Mouse (Mus musculus): ENCODE data around the gene Mbtps1. TPM values are rescaled to one million over a fixed set of nuclear protein-coding genes. Genes with fewer than 3 reads are reported as not detected.

Gene Mbtps1
- polyA plus RNA-seq, 1 experiment from 2014 or later: 131 TPM

GRCm38 (mm10) chr8:119466794-119467193 is 91.7 kb downstream of the Mbtps1 start:
- no peak overlapping the region for H3K9ac ChIP-seq (ENCODE audit: low read depth, low read length)
- 77% methylated on average over 10 of the region's 10 CpGs for WGBS
- no peak for ATAC-seq (ENCODE audit: low FRiP score, low TSS enrichment)

GRCm38 (mm10) chr8:119466105-119466504 is 92.4 kb downstream of the Mbtps1 start:
- Histone ChIP-seq H3K9me3 (ENCODE audit: control insufficient read depth, low read length) (no peaks in the 10 kb centered on the region), H3K4me2 (replicated peaks; ENCODE audit: low read depth, low read length) (peak overlapping the region; percentile 38), H3K36me3 (ENCODE audit: control insufficient read depth, insufficient read depth, low read length) (no peaks in the 10 kb centered on the region), H3K4me3 (ENCODE audit: low read length) (peak overlapping the region; percentile 17), H3K4me1 (ENCODE audit: control insufficient read depth, insufficient read depth, low read length) (peaks cover 24% of the 10 kb centered on the region), H3K9ac (ENCODE audit: low read depth, low read length) (no peak overlapping the region), H3K27me3 (ENCODE audit: control insufficient read depth, insufficient read depth, low read length) (peaks cover 8% of the 10 kb centered on the region; the same call in 1 of the 2 replicates), H3K27ac (ENCODE audit: low read depth, low read length) (no peak overlapping the region)
- WGBS: 1% methylated on average over 18 of the region's 18 CpGs
- peak; percentile 77 for ATAC-seq (ENCODE audit: low FRiP score, low TSS enrichment)

More at GRCm38 (mm10) chr8:119466794-119467193, 91.7 kb downstream of the Mbtps1 start:
- H3K36me3 ChIP-seq (ENCODE audit: control insufficient read depth, insufficient read depth, low read length): no peaks in the 10 kb centered on the region
- no peak overlapping the region for H3K4me2 ChIP-seq (replicated peaks; ENCODE audit: low read depth, low read length)
- H3K4me3 ChIP-seq (ENCODE audit: low read length): no peak overlapping the region
- H3K4me1 ChIP-seq (ENCODE audit: control insufficient read depth, insufficient read depth, low read length): peaks cover 24% of the 10 kb centered on the region
- no peak overlapping the region for H3K27ac ChIP-seq (ENCODE audit: low read depth, low read length)
- peaks cover 8% of the 10 kb centered on the region; the same call in 1 of the 2 replicates for H3K27me3 ChIP-seq (ENCODE audit: control insufficient read depth, insufficient read depth, low read length)
- no peaks in the 10 kb centered on the region for H3K9me3 ChIP-seq (ENCODE audit: control insufficient read depth, low read length)

- no peak overlapping the region for H3K4me2 ChIP-seq (replicated peaks; ENCODE audit: low read depth, low read length)
- H3K27ac ChIP-seq (ENCODE audit: low read depth, low read length): no peak overlapping the region
- H3K4me1 ChIP-seq (ENCODE audit: control insufficient read depth, insufficient read depth, low read length): peaks cover 27% of the 10 kb centered on the region
- H3K9me3 ChIP-seq (ENCODE audit: control insufficient read depth, low read length): no peaks in the 10 kb centered on the region
- H3K27me3 ChIP-seq (ENCODE audit: control insufficient read depth, insufficient read depth, low read length): peaks cover 8% of the 10 kb centered on the region; the same call in 1 of the 2 replicates
- no peak for ATAC-seq (ENCODE audit: low FRiP score, low TSS enrichment)
- no peak overlapping the region for H3K4me3 ChIP-seq (ENCODE audit: low read length)
- H3K36me3 ChIP-seq (ENCODE audit: control insufficient read depth, insufficient read depth, low read length): no peaks in the 10 kb centered on the region
- H3K9ac ChIP-seq (ENCODE audit: low read depth, low read length): no peak overlapping the region
- 38% methylated on average over 7 of the region's 7 CpGs for WGBS
Observed at GRCm38 (mm10) chr8:119463709-119464108, 94.8 kb downstream of the Mbtps1 start.

GRCm38 (mm10) chr8:119461356-119461755 is 97.2 kb downstream of the Mbtps1 start:
- no peak overlapping the region for H3K4me3 ChIP-seq (ENCODE audit: low read length)
- peaks cover 8% of the 10 kb centered on the region; the same call in 1 of the 2 replicates for H3K27me3 ChIP-seq (ENCODE audit: control insufficient read depth, insufficient read depth, low read length)
- H3K4me2 ChIP-seq (replicated peaks; ENCODE audit: low read depth, low read length): no peak overlapping the region
- no peak overlapping the region for H3K27ac ChIP-seq (ENCODE audit: low read depth, low read length)
- H3K9me3 ChIP-seq (ENCODE audit: control insufficient read depth, low read length): no peaks in the 10 kb centered on the region
- no peaks in the 10 kb centered on the region for H3K36me3 ChIP-seq (ENCODE audit: control insufficient read depth, insufficient read depth, low read length)
- peaks cover 24% of the 10 kb centered on the region for H3K4me1 ChIP-seq (ENCODE audit: control insufficient read depth, insufficient read depth, low read length)
- no peak for ATAC-seq (ENCODE audit: low FRiP score, low TSS enrichment)
- no peak overlapping the region for H3K9ac ChIP-seq (ENCODE audit: low read depth, low read length)
- WGBS: 69% methylated on average over 9 of the region's 9 CpGs

GRCm38 (mm10) chr8:119459724-119460123 is 98.8 kb downstream of the Mbtps1 start:
- Histone ChIP-seq H3K9me3 (ENCODE audit: control insufficient read depth, low read length) (no peaks in the 10 kb centered on the region), H3K27ac (ENCODE audit: low read depth, low read length) (no peak overlapping the region), H3K36me3 (ENCODE audit: control insufficient read depth, insufficient read depth, low read length) (no peaks in the 10 kb centered on the region), H3K4me3 (ENCODE audit: low read length) (no peak overlapping the region), H3K27me3 (ENCODE audit: control insufficient read depth, insufficient read depth, low read length) (peaks cover 2% of the 10 kb centered on the region; the same call in 1 of the 2 replicates), H3K4me1 (ENCODE audit: control insufficient read depth, insufficient read depth, low read length) (peaks cover 10% of the 10 kb centered on the region; the same call in 1 of the 2 replicates), H3K9ac (ENCODE audit: low read depth, low read length) (no peak overlapping the region), H3K4me2 (replicated peaks; ENCODE audit: low read depth, low read length) (no peak overlapping the region)
- no peak for ATAC-seq (ENCODE audit: low FRiP score, low TSS enrichment)
- 37% methylated on average over 16 of the region's 16 CpGs for WGBS

Other genes starting within 250 kb of the Mbtps1 start
- 305 and 387 TPM in 2 replicates for gene Hsbp1, start 214.2 kb downstream of the Mbtps1 start, polyA plus RNA-seq (2014; fragmentation: Nextera tagmentation; extraction: Ambion mirVana)
- 10.8 and 12.1 TPM in 2 replicates for gene Mlycd, start 163.9 kb downstream of the Mbtps1 start, polyA plus RNA-seq (2014; fragmentation: Nextera tagmentation; extraction: Ambion mirVana)
- gene Osgin1, start 124.6 kb downstream of the Mbtps1 start, polyA plus RNA-seq (2014; fragmentation: Nextera tagmentation; extraction: Ambion mirVana): 0.71 and 1.2 TPM in 2 replicates
- gene Necab2, start 112.0 kb downstream of the Mbtps1 start, polyA plus RNA-seq (2014; fragmentation: Nextera tagmentation; extraction: Ambion mirVana): 4.6 and 5.0 TPM in 2 replicates
- not detected in 2 replicates for gene Slc38a8, start 57.0 kb downstream of the Mbtps1 start, polyA plus RNA-seq (2014; fragmentation: Nextera tagmentation; extraction: Ambion mirVana)
- 20.4 and 35.8 TPM in 2 replicates for gene Hsdl1, start 16.4 kb upstream of the Mbtps1 start, polyA plus RNA-seq (2014; fragmentation: Nextera tagmentation; extraction: Ambion mirVana)
- 0.11 and 0.37 TPM in 2 replicates for gene Dnaaf1, start 16.5 kb upstream of the Mbtps1 start, polyA plus RNA-seq (2014; fragmentation: Nextera tagmentation; extraction: Ambion mirVana)
- gene Taf1c, start 46.5 kb upstream of the Mbtps1 start, polyA plus RNA-seq (2014; fragmentation: Nextera tagmentation; extraction: Ambion mirVana): 9.7 and 13.0 TPM in 2 replicates
- gene Adad2, start 54.0 kb upstream of the Mbtps1 start, polyA plus RNA-seq (2014; fragmentation: Nextera tagmentation; extraction: Ambion mirVana): 0.29 TPM in 1 of 2 replicates, not detected in the other
- 0.22 TPM in 1 of 2 replicates, not detected in the other for gene Kcng4, start 76.9 kb upstream of the Mbtps1 start, polyA plus RNA-seq (2014; fragmentation: Nextera tagmentation; extraction: Ambion mirVana)
- gene Wfdc1, start 107.6 kb upstream of the Mbtps1 start, polyA plus RNA-seq (2014; fragmentation: Nextera tagmentation; extraction: Ambion mirVana): 1.8 and 1.9 TPM in 2 replicates
- 0.97 and 1.2 TPM in 2 replicates for gene Atp2c2, start 141.3 kb upstream of the Mbtps1 start, polyA plus RNA-seq (2014; fragmentation: Nextera tagmentation; extraction: Ambion mirVana)
- gene Tldc1, start 219.7 kb upstream of the Mbtps1 start, polyA plus RNA-seq (2014; fragmentation: Nextera tagmentation; extraction: Ambion mirVana): 6.4 and 13.0 TPM in 2 replicates